Mouse (Mus musculus) testis, postnatal 14 days (tissue): ENCODE results near the gene Cldn19.
"Not testable (repeated sequence)": the region's sequence is repeated elsewhere in the genome, so short reads cannot be mapped to it uniquely, and the experiment has no call there.

ENCODE experiments used
- DNase-seq: peaks from one replicate; pipeline ENCODE4 v3.0.0; 2021; ENCODE audit warnings: low spot score

Gene Cldn19

GRCm38 (mm10) chr4:119252025-119252808 is 3.0 kb upstream of the Cldn19 start:
- DNase-seq, result no peak

GRCm38 (mm10) chr4:119254012-119254618 is 1.1 kb upstream of the Cldn19 start:
- DNase-seq, result no peak

GRCm38 (mm10) chr4:119257083-119257482 is 1.9 kb downstream of the Cldn19 start:
- no peak for DNase-seq

GRCm38 (mm10) chr4:119259344-119260254 is 4.4 kb downstream of the Cldn19 start:
- no peak for DNase-seq

GRCm38 (mm10) chr4:119261087-119261713 is 6.0 kb downstream of the Cldn19 start:
- no peak for DNase-seq

- no peak for DNase-seq
These were observed 7.3 kb downstream of the Cldn19 start for GRCm38 (mm10) chr4:119262483-119262882.

GRCm38 (mm10) chr4:119263459-119263858 is 8.2 kb downstream of the Cldn19 start:
- DNase-seq, result no peak

- no peak for DNase-seq
These were observed 11.4 kb downstream of the Cldn19 start for GRCm38 (mm10) chr4:119266606-119267005.

GRCm38 (mm10) chr4:119274627-119275026 is 19.4 kb downstream of the Cldn19 start:
- no peak for DNase-seq

- DNase-seq, result no peak
These were observed 20.0 kb downstream of the Cldn19 start for GRCm38 (mm10) chr4:119275226-119275625.

- DNase-seq, result no peak
These were observed 20.5 kb downstream of the Cldn19 start for GRCm38 (mm10) chr4:119275726-119276125.

- not testable (repeated sequence) for DNase-seq
These were observed 23.6 kb downstream of the Cldn19 start for GRCm38 (mm10) chr4:119278784-119279183.

GRCm38 (mm10) chr4:119284861-119285260 is 29.6 kb downstream of the Cldn19 start:
- DNase-seq, result no peak

- DNase-seq, result no peak
These were observed 30.1 kb downstream of the Cldn19 start for GRCm38 (mm10) chr4:119285336-119285735.

GRCm38 (mm10) chr4:119291921-119292320 is 36.7 kb downstream of the Cldn19 start:
- DNase-seq, result no peak

- peak; percentile 67 for DNase-seq
These were observed 37.8 kb downstream of the Cldn19 start for GRCm38 (mm10) chr4:119292771-119293573.

- peak; percentile 63 for DNase-seq
These were observed 38.5 kb downstream of the Cldn19 start for GRCm38 (mm10) chr4:119293574-119294258.

GRCm38 (mm10) chr4:119294415-119295133 is 39.4 kb downstream of the Cldn19 start, which contains the start of gene Ybx1:
Gene Ybx1 (minus strand): TSS chr4:119294604.
- DNase-seq, result peak; percentile 100

GRCm38 (mm10) chr4:119295134-119295453 is 39.9 kb downstream of the Cldn19 start:
- no peak for DNase-seq

- no peak for DNase-seq
These were observed 42.1 kb downstream of the Cldn19 start for GRCm38 (mm10) chr4:119297361-119297760.
